Mouse (Mus musculus) intestine, embryonic 15.5 days (tissue): Measurements from ENCODE around the gene Etnk1. TPM values are rescaled to one million over a fixed set of nuclear protein-coding genes. Genes with fewer than 3 reads are reported as not detected.
"Not testable (repeated sequence)": the region's sequence is repeated elsewhere in the genome, so short reads cannot be mapped to it uniquely, and the experiment has no call there.

ENCODE experiments used
- ATAC-seq: fragments of 200-750 bp; cut with Nextera tagmentation; 2 replicates; pipeline ENCODE4 v1.8.0; 2017; ENCODE audit warnings: moderate TSS enrichment, moderate library complexity
- H3K27ac ChIP-seq: fragments of 300-500 bp; sonication (generic); 2 replicates; pipeline ENCODE4 v1.5.1; 2015; ENCODE audit warnings: mild to moderate bottlenecking, inconsistent platforms
- H3K27me3 ChIP-seq: fragments of 300-500 bp; sonication (generic); replicated peaks from 2 replicates; pipeline ENCODE4 v1.6.1; 2015; ENCODE audit warnings: inconsistent platforms
- H3K36me3 ChIP-seq: fragments of 300-500 bp; sonication (generic); 2 replicates; pipeline ENCODE4 v1.6.1; 2015; ENCODE audit warnings: inconsistent platforms
- H3K4me1 ChIP-seq: fragments of 300-500 bp; sonication (generic); replicated peaks from 2 replicates; pipeline ENCODE4 v1.6.1; 2015; ENCODE audit warnings: inconsistent platforms
- H3K4me2 ChIP-seq: fragments of 300-500 bp; sonication (generic); replicated peaks from 2 replicates; pipeline ENCODE4 v1.6.1; 2015; ENCODE audit warnings: mild to moderate bottlenecking, inconsistent platforms
- H3K4me3 ChIP-seq: fragments of 300-500 bp; sonication (generic); replicated peaks from 2 replicates; pipeline ENCODE4 v1.5.1; 2015; ENCODE audit warnings: inconsistent platforms
- H3K9ac ChIP-seq: fragments of 300-500 bp; sonication (generic); 2 replicates; pipeline ENCODE4 v1.6.1; 2015; ENCODE audit warnings: inconsistent platforms
- H3K9me3 ChIP-seq: fragments of 300-500 bp; sonication (generic); 2 replicates; pipeline ENCODE4 v1.6.1; 2016; ENCODE audit warnings: inconsistent platforms
- WGBS: fragments of 180-500 bp; shearing (Covaris S2); methylation state at CpG from one replicate; pipeline ENCODE4 v1.1.7; 2015; 5-methylcytosine and 5-hydroxymethylcytosine counted together
- polyA plus RNA-seq: library from polyadenylated mRNA; unstranded; fragments of >200 nt; fragmentation: Nextera tagmentation; extraction: Ambion mirVana; gene quantifications from 2 replicates; pipeline ENCODE4 v1.2.1, GENCODE M21; 2015

The Etnk1 gene
- polyA plus RNA-seq, 1 experiment from 2014 or later: 17.9 TPM

DNA sequence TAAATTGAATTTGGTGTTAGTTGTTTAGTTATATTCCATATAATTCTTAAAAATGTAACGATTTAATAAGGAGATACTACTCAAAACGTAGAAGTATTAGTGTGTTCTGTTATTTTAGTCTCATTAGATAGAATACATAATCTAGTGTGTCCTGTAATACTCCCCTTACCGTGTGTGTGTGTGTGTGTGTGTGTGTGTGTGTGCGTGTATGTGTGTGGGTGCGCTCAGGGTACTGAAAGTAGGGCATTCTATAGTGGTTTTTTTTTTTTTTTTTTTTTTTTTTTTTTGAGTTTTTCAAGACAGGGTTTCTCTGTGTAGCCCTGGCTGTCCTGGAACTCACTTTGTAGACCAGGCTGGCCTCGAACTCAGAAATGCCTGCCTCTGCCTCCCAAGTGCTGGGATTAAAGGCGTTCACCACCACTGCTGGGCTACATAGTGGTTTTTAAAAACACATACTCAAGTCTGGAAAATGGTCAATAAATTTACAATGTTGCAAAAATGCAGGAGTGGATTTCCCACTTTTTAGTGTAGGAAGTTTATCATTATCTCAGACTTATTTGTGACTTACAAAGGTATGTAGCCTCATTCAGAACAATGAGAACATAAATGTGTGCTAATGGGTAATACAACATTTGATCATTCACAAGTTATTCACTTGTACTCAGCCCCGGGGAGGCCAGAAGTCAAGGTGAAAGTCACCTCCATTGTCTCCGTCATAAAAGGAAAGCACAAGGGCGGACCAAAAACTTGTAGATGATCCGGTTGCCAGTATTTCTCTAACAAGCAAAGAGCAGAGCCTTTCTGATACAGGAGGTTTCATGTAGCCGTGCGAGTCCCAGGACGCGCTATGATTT, 1.4 kb upstream of the Etnk1 start:
- 61% methylated on average over 15 of the region's 15 CpGs for WGBS
- H3K4me3 ChIP-seq: no peak overlapping the region
- peak overlapping the region; percentile 80 for H3K4me2 ChIP-seq
- H3K27me3 ChIP-seq: no peaks in the 10 kb centered on the region
- H3K27ac ChIP-seq: no peak overlapping the region
- 0 out of 2 replicates have a peak, but pooled peaks cover 7% of the 10 kb centered on the region for H3K4me1 ChIP-seq
- no peaks in the 10 kb centered on the region for H3K36me3 ChIP-seq
- ATAC-seq: no peak
- peak overlapping the region; percentile 82; the same call in 1 of the 2 replicates for H3K9ac ChIP-seq
- H3K9me3 ChIP-seq: no peaks in the 10 kb centered on the region

GRCm38 (mm10) chr6:143167409-143167919, 443 bp downstream of the Etnk1 start:
- Histone ChIP-seq H3K27me3 (no peaks in the 10 kb centered on the region), H3K27ac (peak overlapping the region; percentile 95), H3K36me3 (no peaks in the 10 kb centered on the region), H3K4me3 (peak overlapping the region; percentile 91), H3K9ac (peak overlapping the region; percentile 82), H3K4me2 (peak overlapping the region; percentile 80), H3K4me1 (0 out of 2 replicates have a peak, but pooled peaks cover 7% of the 10 kb centered on the region), H3K9me3 (no peaks in the 10 kb centered on the region)
- 0% methylated on average over 55 of the region's 60 CpGs for WGBS
- ATAC-seq: peak; percentile 73

- ATAC-seq: no peak
- H3K4me3 ChIP-seq: peak overlapping the region; percentile 91
- H3K4me2 ChIP-seq: peak overlapping the region; percentile 80
- H3K4me1 ChIP-seq: 0 out of 2 replicates have a peak, but pooled peaks cover 7% of the 10 kb centered on the region
- H3K9me3 ChIP-seq: no peaks in the 10 kb centered on the region
- WGBS: 28% methylated on average over 6 of the region's 6 CpGs
- peak overlapping the region; percentile 82 for H3K9ac ChIP-seq
- no peaks in the 10 kb centered on the region for H3K27me3 ChIP-seq
- H3K27ac ChIP-seq: no peak overlapping the region
- no peaks in the 10 kb centered on the region for H3K36me3 ChIP-seq
Measured at GRCm38 (mm10) chr6:143167981-143168674, 1.1 kb downstream of the Etnk1 start.

DNA sequence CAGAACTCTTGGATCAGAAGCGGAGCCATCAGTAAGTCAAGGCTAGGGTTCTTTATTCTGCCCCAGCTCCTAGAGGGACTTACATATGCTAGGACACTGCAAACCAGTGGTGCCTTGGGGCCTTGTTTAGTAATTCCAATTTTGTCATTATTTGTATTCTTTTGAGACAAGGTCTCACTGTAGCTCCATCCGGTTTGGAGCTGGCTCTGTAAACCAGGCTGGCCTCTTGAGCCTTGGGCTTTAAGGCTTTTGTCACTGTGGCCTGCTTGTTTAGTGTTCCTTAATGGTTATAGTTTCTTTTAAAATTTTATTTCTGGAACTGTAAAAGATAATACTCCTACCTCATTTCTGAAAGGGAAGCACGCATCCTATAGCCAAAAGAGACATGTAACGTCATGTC, 2.4 kb downstream of the Etnk1 start:
- Histone ChIP-seq H3K9ac (no peak overlapping the region), H3K27me3 (no peaks in the 10 kb centered on the region), H3K4me1 (0 out of 2 replicates have a peak, but pooled peaks cover 7% of the 10 kb centered on the region), H3K9me3 (no peaks in the 10 kb centered on the region), H3K4me2 (peak overlapping the region; percentile 80; the same call in 1 of the 2 replicates), H3K36me3 (no peaks in the 10 kb centered on the region), H3K27ac (no peak overlapping the region), H3K4me3 (no peak overlapping the region)
- 83% methylated on average over 4 of the region's 4 CpGs for WGBS
- no peak for ATAC-seq

DNA sequence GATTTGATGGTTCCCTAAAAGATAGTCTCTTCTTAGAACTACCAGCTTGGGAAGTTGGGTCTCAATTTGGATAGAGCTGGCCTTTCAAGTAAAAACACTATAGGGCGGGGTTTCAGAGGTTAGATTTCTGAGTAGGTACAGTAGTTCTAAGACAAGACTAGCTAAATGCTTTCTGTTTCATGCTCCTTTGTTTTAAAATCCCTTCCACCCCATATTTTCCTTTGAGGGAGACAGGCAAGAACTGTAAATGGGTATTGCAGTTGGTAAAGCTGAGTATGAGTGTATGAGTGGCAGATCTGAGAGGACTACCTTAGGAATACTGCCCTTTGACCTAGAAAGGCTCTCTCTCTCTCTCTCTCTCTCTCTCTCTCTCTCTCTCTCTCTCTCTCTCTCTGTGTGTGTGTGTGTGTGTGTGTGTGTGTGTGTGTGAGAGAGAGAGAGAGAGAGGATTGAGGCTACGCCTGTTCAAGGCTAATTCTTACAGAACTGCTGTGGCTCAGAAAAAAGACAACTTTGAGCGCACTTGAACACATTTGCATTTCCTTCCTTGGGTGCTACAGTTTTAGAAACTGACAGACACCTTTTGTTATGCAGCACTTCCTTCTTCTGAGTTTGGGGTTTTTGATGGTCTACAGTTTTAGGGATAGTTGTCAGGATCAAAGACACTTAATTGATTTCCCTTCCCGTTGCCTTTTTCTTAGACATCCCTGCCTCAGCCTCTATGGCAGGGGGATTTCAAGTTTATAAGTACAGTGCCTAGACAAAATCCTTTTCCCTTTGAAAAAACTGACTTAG, 3.3 kb downstream of the Etnk1 start:
- H3K36me3 ChIP-seq: no peaks in the 10 kb centered on the region
- ATAC-seq: no peak
- no peak overlapping the region for H3K27ac ChIP-seq
- no peaks in the 10 kb centered on the region for H3K27me3 ChIP-seq
- WGBS: 82% methylated on average over 4 of the region's 4 CpGs
- H3K4me1 ChIP-seq: 0 out of 2 replicates have a peak, but pooled peaks cover 7% of the 10 kb centered on the region
- no peak overlapping the region for H3K4me2 ChIP-seq
- no peaks in the 10 kb centered on the region for H3K9me3 ChIP-seq
- no peak overlapping the region for H3K9ac ChIP-seq
- H3K4me3 ChIP-seq: no peak overlapping the region

DNA sequence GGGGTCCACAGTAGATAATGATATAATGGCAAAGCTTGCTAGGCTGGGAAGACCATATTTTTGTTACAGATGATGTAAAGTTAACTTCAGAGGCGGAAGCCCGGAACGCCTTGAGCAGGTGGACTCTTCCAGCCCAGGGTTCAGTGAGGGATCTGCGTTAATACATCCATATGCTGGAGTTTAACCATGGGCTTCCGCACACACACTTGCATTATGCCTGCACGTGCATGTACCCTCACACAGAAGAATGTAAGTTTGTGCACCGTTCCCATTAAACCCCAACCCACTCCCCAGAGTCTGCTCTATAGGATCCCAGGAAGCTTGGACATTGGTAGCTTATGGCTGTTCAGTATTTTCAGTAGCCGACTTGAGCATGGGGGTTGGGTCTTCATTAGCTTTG, 4.0 kb downstream of the Etnk1 start:
- WGBS: 93% methylated on average over 8 of the region's 8 CpGs
- Histone ChIP-seq H3K4me3 (no peak overlapping the region), H3K27ac (no peak overlapping the region), H3K4me1 (0 out of 2 replicates have a peak, but pooled peaks cover 5% of the 10 kb centered on the region), H3K27me3 (no peaks in the 10 kb centered on the region), H3K4me2 (no peak overlapping the region), H3K9ac (no peak overlapping the region), H3K36me3 (no peaks in the 10 kb centered on the region), H3K9me3 (no peaks in the 10 kb centered on the region)
- no peak for ATAC-seq

DNA sequence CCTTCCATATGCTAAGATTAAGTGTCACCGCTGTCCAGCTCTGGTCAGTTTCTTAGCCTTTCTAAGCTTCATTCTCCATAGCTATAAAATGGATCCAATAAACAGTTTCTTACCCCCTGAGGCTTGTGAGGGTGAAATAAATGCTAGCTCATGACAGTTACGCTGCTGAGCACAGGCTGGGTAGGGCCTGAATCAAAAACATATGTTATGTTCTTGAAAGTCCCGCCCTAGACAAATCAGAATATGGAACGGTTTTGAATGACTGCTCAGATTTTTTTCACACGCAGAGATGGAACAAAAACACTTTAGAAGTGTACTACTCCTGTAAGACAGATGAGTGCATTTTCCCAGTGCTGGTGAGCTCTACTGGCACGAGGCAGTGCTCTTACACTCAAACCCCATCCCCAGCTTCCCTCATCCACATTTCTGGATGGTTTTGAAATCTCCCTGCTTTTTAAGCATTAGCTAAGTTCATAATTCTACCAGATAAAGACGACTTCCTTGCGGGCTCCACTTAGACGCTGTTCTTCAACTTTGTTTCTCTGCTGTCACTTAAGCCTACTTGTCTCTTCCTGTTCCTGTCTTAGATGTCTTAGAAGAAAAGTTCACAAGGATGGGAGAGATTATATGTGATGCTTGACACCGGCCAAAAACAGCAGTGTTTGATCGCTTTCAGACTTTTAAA, 4.9 kb downstream of the Etnk1 start:
- no peak overlapping the region for H3K4me3 ChIP-seq
- H3K27ac ChIP-seq: no peak overlapping the region
- no peaks in the 10 kb centered on the region for H3K27me3 ChIP-seq
- H3K4me1 ChIP-seq: 0 out of 2 replicates have a peak, but pooled peaks cover 5% of the 10 kb centered on the region
- no peak overlapping the region for H3K4me2 ChIP-seq
- no peak for ATAC-seq
- no peaks in the 10 kb centered on the region for H3K9me3 ChIP-seq
- H3K9ac ChIP-seq: no peak overlapping the region
- no peaks in the 10 kb centered on the region for H3K36me3 ChIP-seq
- WGBS: 81% methylated on average over 11 of the region's 11 CpGs

- not testable (repeated sequence) for H3K4me1 ChIP-seq, H3K36me3 ChIP-seq, H3K9ac ChIP-seq, H3K9me3 ChIP-seq, H3K4me3 ChIP-seq, ATAC-seq, H3K4me2 ChIP-seq, H3K27ac ChIP-seq, H3K27me3 ChIP-seq
- 96% methylated on average over 4 of the region's 4 CpGs for WGBS
Measured at GRCm38 (mm10) chr6:143172683-143173082, 5.7 kb downstream of the Etnk1 start.

DNA sequence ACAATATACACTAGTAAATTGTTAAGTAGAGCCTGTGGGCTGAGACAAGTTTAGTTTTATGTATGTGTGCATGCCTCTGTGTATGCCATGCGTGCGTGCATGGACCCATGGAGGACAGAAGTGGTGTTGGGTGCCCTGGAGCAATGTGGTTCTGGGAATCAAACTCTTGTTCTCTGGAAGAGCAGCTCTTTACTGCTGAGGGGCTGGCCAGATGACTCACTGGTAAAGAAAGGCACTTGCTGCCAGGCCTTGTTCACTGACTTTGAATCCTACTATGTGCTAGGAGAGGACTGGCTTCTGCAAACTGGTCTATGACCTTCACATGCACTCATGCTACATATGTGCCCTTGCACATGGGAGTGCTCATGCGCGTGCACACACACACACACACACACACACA, 7.2 kb downstream of the Etnk1 start:
- Histone ChIP-seq H3K27ac (no peak overlapping the region), H3K4me2 (no peak overlapping the region), H3K9ac (0 out of 2 replicates have a peak overlapping the region, but pooled peaks have one; percentile 3), H3K4me3 (no peak overlapping the region), H3K4me1 (0 out of 2 replicates have a peak, but pooled peaks cover 3% of the 10 kb centered on the region), H3K36me3 (no peaks in the 10 kb centered on the region), H3K27me3 (no peaks in the 10 kb centered on the region), H3K9me3 (no peaks in the 10 kb centered on the region)
- no peak for ATAC-seq
- WGBS: 98% methylated on average over 4 of the region's 4 CpGs

DNA sequence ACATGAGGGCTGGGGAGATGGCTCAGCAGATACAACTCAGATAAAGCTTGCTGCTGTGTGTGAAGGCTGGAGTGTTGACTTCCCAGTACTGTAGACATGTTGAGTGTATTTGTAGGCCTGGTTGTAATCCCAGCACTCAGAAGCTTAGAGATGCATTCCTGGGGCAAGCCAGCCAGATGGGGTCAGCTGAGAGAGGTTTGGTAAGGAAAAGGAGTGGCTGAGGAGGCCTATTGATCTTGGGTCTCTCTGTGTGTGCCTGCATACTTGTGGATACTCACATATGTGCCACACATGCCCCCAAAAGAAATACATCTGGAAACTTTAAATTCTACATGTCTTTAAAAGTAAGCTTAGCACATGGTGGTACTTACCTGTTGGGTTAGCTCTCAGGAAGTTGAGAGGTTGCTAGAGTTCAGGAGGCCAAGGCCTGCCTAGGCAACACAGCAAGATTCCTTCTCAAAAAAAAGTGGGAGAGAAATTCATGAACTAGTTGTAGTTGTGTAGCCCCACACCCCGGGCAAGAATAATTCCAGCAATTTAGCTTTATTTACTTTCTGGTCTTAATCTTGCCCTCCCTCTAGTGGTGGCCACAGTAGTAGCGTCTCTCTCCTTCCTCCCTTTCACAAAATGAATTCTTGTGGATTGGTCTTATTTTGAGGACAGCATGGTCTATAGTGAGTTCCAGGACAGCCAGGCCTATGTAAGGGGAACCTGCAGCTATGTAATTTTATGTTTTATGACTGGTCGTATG, 8.1 kb downstream of the Etnk1 start:
- Histone ChIP-seq H3K4me3 (no peak overlapping the region), H3K4me1 (no peaks in the 10 kb centered on the region), H3K9ac (no peak overlapping the region), H3K27ac (no peak overlapping the region), H3K36me3 (no peaks in the 10 kb centered on the region), H3K9me3 (no peaks in the 10 kb centered on the region), H3K4me2 (no peak overlapping the region), H3K27me3 (no peaks in the 10 kb centered on the region)
- WGBS: 33% methylated on average over 3 of the region's 3 CpGs
- ATAC-seq: peak; percentile 37; the same call in 1 of the 2 replicates

DNA sequence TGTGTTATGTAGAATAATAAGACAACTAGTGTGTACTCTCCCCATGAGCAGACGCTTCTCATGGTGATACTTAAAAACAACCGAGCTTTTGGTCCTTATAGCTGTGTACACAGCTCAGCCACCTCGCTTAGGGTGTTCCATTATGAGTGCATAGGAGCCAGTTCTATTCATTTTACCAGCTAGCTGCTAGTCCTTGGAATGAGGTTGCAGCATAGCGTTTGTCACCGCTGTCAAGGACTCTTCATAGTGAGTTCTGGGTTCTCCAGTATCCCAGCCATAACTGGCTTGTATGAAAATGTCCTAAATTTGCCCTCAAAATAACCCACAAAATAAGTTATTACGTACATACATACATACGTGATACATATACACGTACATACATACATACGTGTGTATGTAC, 9.1 kb downstream of the Etnk1 start:
- H3K27me3 ChIP-seq: no peaks in the 10 kb centered on the region
- ATAC-seq: no peak
- no peaks in the 10 kb centered on the region for H3K36me3 ChIP-seq
- no peak overlapping the region for H3K4me3 ChIP-seq
- no peak overlapping the region for H3K4me2 ChIP-seq
- WGBS: 93% methylated on average over 9 of the region's 9 CpGs
- H3K9ac ChIP-seq: no peak overlapping the region
- H3K9me3 ChIP-seq: no peaks in the 10 kb centered on the region
- no peaks in the 10 kb centered on the region for H3K4me1 ChIP-seq
- no peak overlapping the region for H3K27ac ChIP-seq
